Mouse (Mus musculus) stomach, embryonic 15.5 days (tissue): ENCODE results near the gene Sipa1l3. TPM values are rescaled to one million over a fixed set of nuclear protein-coding genes. Genes with fewer than 3 reads are reported as not detected.

Experiments
- ATAC-seq: fragments of 200-750 bp; cut with Nextera tagmentation; 2 replicates; pipeline ENCODE4 v1.8.0; 2017; ENCODE audit warnings: low read depth, moderate number of reproducible peaks, moderate TSS enrichment; ENCODE audit not compliant: insufficient read depth, low FRiP score
- H3K27ac ChIP-seq: fragments of 300-500 bp; sonication (generic); 2 replicates; pipeline ENCODE4 v1.5.1; 2015; ENCODE audit warnings: mild to moderate bottlenecking, inconsistent platforms
- H3K27me3 ChIP-seq: fragments of 300-500 bp; sonication (generic); replicated peaks from 2 replicates; pipeline ENCODE4 v1.6.1; 2015; ENCODE audit warnings: inconsistent platforms
- H3K36me3 ChIP-seq: fragments of 300-500 bp; sonication (generic); 2 replicates; pipeline ENCODE4 v1.6.1; 2015; ENCODE audit warnings: inconsistent platforms
- H3K4me1 ChIP-seq: fragments of 300-500 bp; sonication (generic); 2 replicates; pipeline ENCODE4 v1.6.1; 2015; ENCODE audit warnings: inconsistent platforms
- H3K4me2 ChIP-seq: fragments of 300-500 bp; sonication (generic); 2 replicates; pipeline ENCODE4 v1.6.1; 2015; ENCODE audit warnings: mild to moderate bottlenecking, inconsistent platforms
- H3K4me3 ChIP-seq: fragments of 300-500 bp; sonication (generic); replicated peaks from 2 replicates; pipeline ENCODE4 v1.5.1; 2015; ENCODE audit warnings: inconsistent platforms
- H3K9ac ChIP-seq: fragments of 300-500 bp; sonication (generic); 2 replicates; pipeline ENCODE4 v1.6.1; 2015; ENCODE audit warnings: inconsistent platforms
- H3K9me3 ChIP-seq: fragments of 300-500 bp; sonication (generic); 2 replicates; pipeline ENCODE4 v1.6.1; 2016; ENCODE audit warnings: inconsistent platforms
- WGBS: fragments of 180-500 bp; shearing (Covaris S2); methylation state at CpG from one replicate; pipeline ENCODE4 v1.1.7; 2015; 5-methylcytosine and 5-hydroxymethylcytosine counted together
- polyA plus RNA-seq: library from polyadenylated mRNA; unstranded; fragments of >200 nt; fragmentation: Nextera tagmentation; extraction: Ambion mirVana; gene quantifications from 2 replicates; pipeline ENCODE4 v1.2.1, GENCODE M21; 2015

Gene Sipa1l3
- polyA plus RNA-seq = 22.0 and 31.3 TPM in 2 replicates

GRCm38 (mm10) chr7:29518421-29519210, at the start of gene Sipa1l3:
Sipa1l3 (minus strand) TSS chr7:29518641.
- peak within 1 kb of the TSS; percentile 93 for H3K4me3 ChIP-seq
- peaks cover 31% of the 10 kb centered on the region for H3K4me1 ChIP-seq
- ATAC-seq = peak; percentile 98
- no peaks in the 10 kb centered on the region for H3K27me3 ChIP-seq
- peak within 1 kb of the TSS; percentile 95 for H3K27ac ChIP-seq
- no peaks in the 10 kb centered on the region for H3K36me3 ChIP-seq
- under 1% methylated on average over 88 of the region's 88 CpGs for WGBS
- H3K9me3 ChIP-seq = no peaks in the 10 kb centered on the region
- H3K4me2 ChIP-seq = peak within 1 kb of the TSS; percentile 90
- H3K9ac ChIP-seq = peak within 1 kb of the TSS; percentile 89

- H3K27ac ChIP-seq = no peak overlapping the region
- H3K9ac ChIP-seq = no peak overlapping the region
- WGBS = 85% methylated on average over 10 of the region's 10 CpGs
- no peaks in the 10 kb centered on the region for H3K4me1 ChIP-seq
- no peaks in the 10 kb centered on the region for H3K27me3 ChIP-seq
- no peak overlapping the region for H3K4me3 ChIP-seq
- no peaks in the 10 kb centered on the region for H3K36me3 ChIP-seq
- H3K9me3 ChIP-seq = no peaks in the 10 kb centered on the region
- no peak overlapping the region for H3K4me2 ChIP-seq
- ATAC-seq = no peak
Measured at GRCm38 (mm10) chr7:29563006-29563405, 44.6 kb upstream of the Sipa1l3 start.

- no peaks in the 10 kb centered on the region for H3K9me3 ChIP-seq
- ATAC-seq = no peak
- no peak overlapping the region for H3K4me3 ChIP-seq
- no peak overlapping the region for H3K27ac ChIP-seq
- WGBS = 78% methylated on average over 9 of the region's 9 CpGs
- no peak overlapping the region for H3K9ac ChIP-seq
- no peaks in the 10 kb centered on the region for H3K4me1 ChIP-seq
- H3K36me3 ChIP-seq = no peaks in the 10 kb centered on the region
- no peak overlapping the region for H3K4me2 ChIP-seq
- H3K27me3 ChIP-seq = no peaks in the 10 kb centered on the region
Measured at GRCm38 (mm10) chr7:29561046-29561445, 42.6 kb upstream of the Sipa1l3 start.

GRCm38 (mm10) chr7:29559290-29559689, 40.8 kb upstream of the Sipa1l3 start:
- no peak overlapping the region for H3K27ac ChIP-seq
- no peaks in the 10 kb centered on the region for H3K36me3 ChIP-seq
- H3K4me3 ChIP-seq = no peak overlapping the region
- no peaks in the 10 kb centered on the region for H3K27me3 ChIP-seq
- no peak for ATAC-seq
- H3K4me2 ChIP-seq = no peak overlapping the region
- no peaks in the 10 kb centered on the region for H3K9me3 ChIP-seq
- H3K9ac ChIP-seq = no peak overlapping the region
- WGBS = 64% methylated on average over 4 of the region's 4 CpGs
- H3K4me1 ChIP-seq = no peaks in the 10 kb centered on the region

GRCm38 (mm10) chr7:29558744-29559143, 40.3 kb upstream of the Sipa1l3 start:
- Histone ChIP-seq H3K27me3 (no peaks in the 10 kb centered on the region), H3K9me3 (no peaks in the 10 kb centered on the region), H3K27ac (no peak overlapping the region), H3K4me3 (no peak overlapping the region), H3K36me3 (no peaks in the 10 kb centered on the region), H3K4me2 (no peak overlapping the region), H3K9ac (no peak overlapping the region), H3K4me1 (no peaks in the 10 kb centered on the region)
- 76% methylated on average over 1 of the region's 1 CpGs for WGBS
- ATAC-seq = no peak

- Histone ChIP-seq H3K27ac (no peak overlapping the region), H3K36me3 (no peaks in the 10 kb centered on the region), H3K4me2 (no peak overlapping the region), H3K9me3 (no peaks in the 10 kb centered on the region), H3K27me3 (no peaks in the 10 kb centered on the region), H3K9ac (no peak overlapping the region), H3K4me1 (no peaks in the 10 kb centered on the region), H3K4me3 (no peak overlapping the region)
- no peak for ATAC-seq
- 73% methylated on average over 4 of the region's 4 CpGs for WGBS
Measured at GRCm38 (mm10) chr7:29556283-29556682, 37.8 kb upstream of the Sipa1l3 start.

- H3K4me3 ChIP-seq = no peak overlapping the region
- H3K36me3 ChIP-seq = no peaks in the 10 kb centered on the region
- no peaks in the 10 kb centered on the region for H3K9me3 ChIP-seq
- H3K4me2 ChIP-seq = no peak overlapping the region
- H3K9ac ChIP-seq = no peak overlapping the region
- H3K4me1 ChIP-seq = no peaks in the 10 kb centered on the region
- no peak for ATAC-seq
- WGBS = 64% methylated on average over 5 of the region's 5 CpGs
- no peaks in the 10 kb centered on the region for H3K27me3 ChIP-seq
- H3K27ac ChIP-seq = no peak overlapping the region
Measured at GRCm38 (mm10) chr7:29555521-29555920, 37.1 kb upstream of the Sipa1l3 start.

- H3K27me3 ChIP-seq = no peaks in the 10 kb centered on the region
- H3K36me3 ChIP-seq = no peaks in the 10 kb centered on the region
- H3K9ac ChIP-seq = no peak overlapping the region
- no peak overlapping the region for H3K4me2 ChIP-seq
- no peak overlapping the region for H3K27ac ChIP-seq
- no peak for ATAC-seq
- WGBS = 84% methylated on average over 13 of the region's 13 CpGs
- no peak overlapping the region for H3K4me3 ChIP-seq
- H3K4me1 ChIP-seq = no peaks in the 10 kb centered on the region
- no peaks in the 10 kb centered on the region for H3K9me3 ChIP-seq
Measured at GRCm38 (mm10) chr7:29555051-29555450, 36.6 kb upstream of the Sipa1l3 start.

GRCm38 (mm10) chr7:29550691-29551090, 32.2 kb upstream of the Sipa1l3 start:
- Histone ChIP-seq H3K4me3 (no peak overlapping the region), H3K4me2 (no peak overlapping the region), H3K36me3 (no peaks in the 10 kb centered on the region), H3K4me1 (no peaks in the 10 kb centered on the region), H3K27me3 (no peaks in the 10 kb centered on the region), H3K9me3 (no peaks in the 10 kb centered on the region), H3K27ac (no peak overlapping the region), H3K9ac (no peak overlapping the region)
- WGBS = 54% methylated on average over 3 of the region's 3 CpGs
- no peak for ATAC-seq

- Histone ChIP-seq H3K36me3 (no peaks in the 10 kb centered on the region), H3K4me2 (no peak overlapping the region), H3K4me1 (no peaks in the 10 kb centered on the region), H3K9ac (no peak overlapping the region), H3K27ac (no peak overlapping the region), H3K27me3 (no peaks in the 10 kb centered on the region), H3K9me3 (no peaks in the 10 kb centered on the region), H3K4me3 (no peak overlapping the region)
- no peak for ATAC-seq
- 83% methylated on average over 4 of the region's 4 CpGs for WGBS
Measured at GRCm38 (mm10) chr7:29541608-29542007, 23.2 kb upstream of the Sipa1l3 start.

GRCm38 (mm10) chr7:29541186-29541585, 22.7 kb upstream of the Sipa1l3 start:
- no peaks in the 10 kb centered on the region for H3K27me3 ChIP-seq

GRCm38 (mm10) chr7:29540631-29541030, 22.2 kb upstream of the Sipa1l3 start:
- H3K4me1 ChIP-seq = no peaks in the 10 kb centered on the region
- no peak overlapping the region for H3K4me3 ChIP-seq
- no peaks in the 10 kb centered on the region for H3K27me3 ChIP-seq
- H3K9ac ChIP-seq = no peak overlapping the region
- no peaks in the 10 kb centered on the region for H3K36me3 ChIP-seq
- no peak overlapping the region for H3K27ac ChIP-seq
- whole genome bisulfite sequencing = 89% methylated on average over 7 of the region's 7 CpGs
- H3K9me3 ChIP-seq = no peaks in the 10 kb centered on the region
- no peak for ATAC-seq
- no peak overlapping the region for H3K4me2 ChIP-seq

More at GRCm38 (mm10) chr7:29541186-29541585, 22.7 kb upstream of the Sipa1l3 start:
- ATAC-seq = no peak
- 75% methylated on average over 5 of the region's 5 CpGs for WGBS
- Histone ChIP-seq H3K27ac (no peak overlapping the region), H3K36me3 (no peaks in the 10 kb centered on the region), H3K9me3 (no peaks in the 10 kb centered on the region), H3K4me2 (no peak overlapping the region), H3K9ac (no peak overlapping the region), H3K4me3 (no peak overlapping the region), H3K4me1 (no peaks in the 10 kb centered on the region)
